Mouse (Mus musculus): ENCODE results near the gene Ifi209.
A peak's percentile ranks its signal among the peaks of the same experiment; 100 is the strongest.
"Not testable (repeated sequence)": the region's sequence is repeated elsewhere in the genome, so short reads cannot be mapped to it uniquely, and the experiment has no call there.

The Ifi209 gene

DNA sequence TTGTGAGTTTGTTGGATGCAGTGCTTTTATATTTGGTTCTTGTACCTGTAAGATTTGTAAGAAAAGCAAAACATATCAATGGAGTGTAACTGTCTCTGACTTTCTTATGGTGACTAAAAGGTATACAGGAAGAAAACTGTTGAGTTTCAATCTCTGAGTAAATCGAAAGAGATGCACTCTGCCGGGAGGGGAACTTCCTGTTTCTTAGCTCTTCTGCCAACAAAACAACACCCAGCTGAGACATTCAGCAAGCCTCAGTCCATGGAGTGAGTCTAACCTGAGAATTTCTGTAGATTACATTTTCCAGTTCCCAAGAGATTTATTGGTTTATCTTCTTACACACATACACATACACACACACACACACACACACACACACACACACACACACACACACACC is at the start of gene Ifi209:
Ifi209 (plus strand) TSS at position 296 of the 400 bp plus-strand sequence.
- peak in 1 of 2 experiments; percentile 1 for DNase-seq

DNA sequence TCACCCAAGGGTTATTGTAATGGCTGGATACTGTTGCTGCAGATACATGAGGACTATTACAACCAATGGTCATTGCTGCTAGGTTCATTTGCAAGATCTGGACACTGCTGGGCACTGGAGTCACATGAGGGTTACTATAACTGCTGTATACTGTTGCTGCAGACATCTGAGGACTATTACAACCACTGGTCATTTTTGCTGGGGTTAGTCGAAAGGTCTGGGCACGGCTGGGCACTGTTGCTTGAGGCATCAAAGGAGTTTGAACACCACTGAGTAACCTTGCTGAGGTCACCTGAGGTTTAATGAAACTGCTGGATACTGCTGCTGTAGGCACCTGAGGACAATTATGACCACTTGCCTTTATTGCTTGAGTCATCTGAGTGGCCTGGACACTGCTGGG is 41.0 kb upstream of the Ifi209 start:
- not testable (repeated sequence) for DNase-seq

DNA sequence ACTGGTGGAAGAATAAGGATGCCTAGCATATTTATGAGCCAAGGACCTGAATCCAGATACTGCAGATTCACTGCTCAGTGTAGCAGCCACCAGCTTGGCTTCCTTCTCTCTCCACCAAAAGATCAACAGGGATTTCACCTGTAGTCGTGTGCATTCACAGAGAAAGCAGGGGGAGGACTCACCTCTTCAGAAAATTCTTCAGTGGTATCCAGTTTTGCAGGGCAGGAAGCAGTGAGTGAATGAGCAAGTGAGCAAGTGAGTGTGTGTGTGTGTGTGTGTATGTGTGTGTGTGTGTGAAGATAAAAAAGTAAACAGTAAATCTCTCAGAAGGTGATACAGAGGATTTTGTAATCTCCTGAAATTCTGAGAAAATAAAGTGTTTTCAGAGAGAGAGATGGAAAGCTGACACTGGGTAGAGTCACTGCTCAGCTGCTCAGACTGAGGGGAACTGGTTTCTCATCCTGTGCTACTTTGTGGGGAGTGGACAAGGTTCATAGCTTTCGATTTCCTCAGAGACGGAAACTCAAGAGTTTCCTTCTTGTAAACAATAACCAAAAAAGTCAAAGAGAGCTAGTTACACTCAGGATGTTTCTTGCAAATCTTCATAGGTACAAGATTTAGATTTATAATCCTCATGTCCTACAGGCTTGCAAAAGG is 31.8 kb upstream of the Ifi209 start, which contains the start of gene Ifi213:
Ifi213 (minus strand) TSS at position 437 of the 657 bp plus-strand sequence.
- DNase-seq = not testable (repeated sequence)

DNA sequence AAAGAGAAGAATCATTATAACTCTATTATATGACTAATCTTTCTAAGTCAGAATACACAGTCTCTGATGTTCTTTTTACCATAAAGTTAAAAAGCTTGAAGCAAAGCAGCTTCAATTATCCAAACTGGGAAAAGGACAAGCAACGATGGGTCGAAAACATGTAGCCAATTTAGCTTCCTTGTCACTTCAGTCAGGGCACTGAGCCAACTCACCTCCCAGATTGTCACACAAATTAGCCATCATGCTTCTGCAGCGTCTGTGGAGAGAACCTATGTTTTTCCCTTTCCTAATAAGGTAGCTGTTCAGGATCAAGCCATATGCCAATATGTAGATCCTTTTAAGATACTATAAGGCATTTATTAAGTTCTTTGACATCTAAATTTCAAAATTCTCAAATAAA is 20.4 kb upstream of the Ifi209 start:
- not testable (repeated sequence) for DNase-seq

GRCm38 (mm10) chr1:173622216-173622615 is 8.5 kb upstream of the Ifi209 start:
- DNase-seq = not testable (repeated sequence)

- no peak for DNase-seq
Measured at GRCm38 (mm10) chr1:173624052-173624451, 6.7 kb upstream of the Ifi209 start.

DNA sequence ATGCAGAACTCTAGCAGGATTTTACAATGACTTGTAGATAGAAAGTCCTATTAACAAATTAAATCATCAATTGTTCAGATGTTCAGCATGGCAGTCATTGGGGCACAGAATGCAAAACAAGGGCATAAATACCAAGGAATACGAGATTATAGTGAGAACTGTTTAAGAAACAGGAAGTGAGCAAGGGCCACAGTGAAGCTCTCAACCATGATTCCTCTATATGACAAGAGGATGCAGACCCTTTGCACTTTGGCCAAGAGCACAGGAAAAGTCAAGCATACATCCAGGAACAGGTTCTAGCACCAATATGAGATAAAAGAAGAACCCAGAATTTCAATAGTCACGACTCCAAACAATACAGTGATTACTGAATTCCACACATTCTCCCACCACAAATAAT is 4.0 kb upstream of the Ifi209 start:
- DNase-seq = no peak

DNA sequence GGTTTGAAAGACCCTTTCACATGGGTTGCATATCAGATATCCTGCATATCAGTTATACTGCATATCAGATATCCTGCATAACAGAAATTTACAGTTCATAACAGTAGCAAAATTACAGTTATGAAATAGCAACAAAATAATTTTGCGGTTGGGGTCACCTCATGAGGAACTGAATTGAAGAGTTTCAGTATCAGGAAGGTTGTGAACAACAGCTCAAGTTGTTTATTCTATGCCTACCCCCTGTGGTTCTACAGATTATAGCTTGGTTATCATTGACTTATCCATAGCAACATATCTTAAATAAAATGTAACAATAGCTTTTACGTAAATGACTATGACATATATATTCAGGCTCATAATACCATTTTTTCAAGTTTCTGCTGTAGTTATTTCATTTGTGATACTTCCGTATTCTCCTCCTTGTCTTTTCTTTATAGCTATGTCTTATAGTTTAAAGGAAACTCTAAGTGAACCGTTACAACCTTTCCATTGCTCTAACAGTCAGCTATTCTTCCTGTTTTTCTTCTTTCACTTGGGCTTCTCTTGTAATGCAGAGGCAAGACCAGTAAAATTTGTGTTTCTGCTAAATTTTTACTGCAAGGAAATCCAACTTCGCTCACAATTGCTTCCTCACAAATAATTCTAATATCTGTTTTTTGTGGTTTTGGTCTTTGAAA is 3.4 kb downstream of the Ifi209 start:
- DNase-seq = no peak

DNA sequence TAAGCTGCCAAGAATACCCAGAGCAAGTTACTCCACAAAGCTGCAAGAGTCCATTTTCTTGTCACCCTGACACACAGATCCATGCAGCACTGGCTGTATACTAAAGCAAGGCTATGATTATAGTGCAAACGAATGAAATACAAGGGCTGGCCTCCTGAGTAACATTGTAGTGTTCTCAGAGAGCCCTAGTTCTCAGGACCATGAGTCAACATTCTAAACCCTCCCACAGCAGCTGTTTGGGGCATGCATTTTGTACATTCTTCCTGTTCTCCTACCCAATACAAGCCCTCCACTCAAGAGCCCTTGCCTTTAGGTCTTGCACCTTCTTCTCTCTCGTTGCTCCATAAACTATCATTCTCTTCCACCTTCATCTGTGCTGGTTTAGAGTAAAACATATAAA is 14.7 kb downstream of the Ifi209 start:
- DNase-seq = no peak

DNA sequence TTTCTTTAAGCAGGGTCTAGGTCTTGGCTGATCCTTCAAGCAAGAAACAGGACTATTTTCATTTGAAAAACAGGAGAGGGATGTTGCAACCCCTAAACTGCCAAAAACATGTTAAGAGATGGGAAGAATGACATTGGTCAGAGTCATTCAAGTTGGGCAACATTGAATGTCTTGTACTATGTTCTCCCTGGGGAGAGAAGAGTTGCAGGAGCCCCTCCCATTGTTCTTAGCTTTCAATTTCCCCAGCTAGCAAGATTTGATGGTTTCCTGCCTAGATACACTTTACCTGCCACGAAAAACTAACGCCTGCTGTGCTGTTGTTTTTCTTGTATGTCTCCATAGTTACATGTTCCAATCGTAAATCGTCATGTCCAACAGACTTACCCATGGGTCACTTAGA is 27.3 kb downstream of the Ifi209 start:
- no peak for DNase-seq

- DNase-seq = peak in 1 of 2 experiments; percentile 5
Measured at GRCm38 (mm10) chr1:173673458-173674097, 42.9 kb downstream of the Ifi209 start, which contains the start of gene Ifi208. Gene Ifi208, plus strand, starts transcription at chr1:173673675.

DNA sequence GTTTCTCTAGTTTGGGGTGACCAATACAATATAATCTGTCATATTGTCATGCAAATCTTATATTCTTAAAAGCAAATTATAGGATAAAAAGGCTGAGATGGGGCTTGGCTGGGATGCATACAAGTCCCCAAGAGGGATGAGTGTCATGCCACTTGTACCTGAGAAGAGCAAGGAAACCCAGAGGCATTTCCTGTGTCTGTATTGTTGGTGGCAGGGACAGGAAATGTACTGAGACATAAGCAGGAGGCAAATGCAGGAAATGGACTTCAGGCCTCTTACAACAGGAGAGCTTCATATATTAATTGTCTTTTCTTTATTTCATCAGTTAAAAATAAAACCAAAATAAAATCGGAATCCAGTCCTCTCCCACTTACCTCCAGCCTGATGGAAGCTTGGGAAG is 47.9 kb downstream of the Ifi209 start:
- DNase-seq = not testable (repeated sequence)

GRCm38 (mm10) chr1:173694270-173694669 is 63.6 kb downstream of the Ifi209 start:
- DNase-seq = no peak
